Mouse (Mus musculus): ENCODE measurements at regions not wholly inside any gene's neighbourhood (a gene's known extent, or its start where the extent isn't known, plus 50 kb on each side); places are given as distances from the start of the nearest gene placed in this dataset.

DNA sequence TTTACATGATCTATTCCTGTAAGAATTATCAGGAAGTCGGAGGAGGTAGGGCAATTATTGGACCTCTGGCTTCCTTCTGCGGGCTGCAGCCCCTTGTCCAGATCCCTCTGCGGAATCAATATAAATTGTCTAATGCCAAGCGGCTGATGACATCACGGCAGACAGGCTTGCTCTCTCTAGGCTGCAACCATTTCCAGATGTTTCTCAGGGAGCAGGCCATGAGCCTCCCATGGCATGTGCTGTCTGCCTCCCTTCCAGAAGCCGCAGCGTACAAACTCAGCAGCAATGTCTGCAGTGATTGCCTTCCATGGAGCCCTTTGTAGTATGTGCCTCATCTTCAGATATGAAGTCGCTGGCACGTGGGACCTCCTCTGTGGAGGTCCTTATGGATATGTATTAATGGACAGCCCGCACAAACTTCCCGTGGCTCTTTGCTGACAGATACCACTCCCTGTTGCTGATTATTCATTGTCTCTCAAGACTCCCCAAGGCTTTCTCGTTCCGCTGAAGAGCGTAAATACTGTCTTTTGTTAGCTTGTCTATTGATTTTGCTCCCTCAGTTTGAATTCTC is 72.4 kb upstream of the Stmnd1 start:
- H3K27ac ChIP-seq = no peak overlapping the region
- H3K4me2 ChIP-seq (ENCODE audit: low read depth) = no peak overlapping the region
- H3K4me1 ChIP-seq (replicated peaks; ENCODE audit: control insufficient read depth in 2 of 2, insufficient read depth in 2 of 2, low read length in 1 of 2) = no peaks in the 10 kb centered on the region
- WGBS (ENCODE audit: insufficient replicate concordance) = 72% methylated on average over 14 of the region's 14 CpGs
- no peaks in the 10 kb centered on the region for H3K27me3 ChIP-seq (ENCODE audit: control insufficient read depth, insufficient read depth, low read length)
- DNase-seq (ENCODE audit: low read depth in 3 of 3, low spot score in 3 of 3) = no peak
- no peak for ATAC-seq (ENCODE audit: insufficient read depth)
- TF ChIP-seq CTCF (IDR thresholded peaks at IDR 0.05; ENCODE audit: low read depth) (no peak), EP300 (IDR thresholded peaks at IDR 0.05; ENCODE audit: low read depth) (no peak)
- no peaks in the 10 kb centered on the region for H3K36me3 ChIP-seq (replicated peaks; ENCODE audit: control insufficient read depth, insufficient read depth, low read depth)
- no peak overlapping the region for H3K4me3 ChIP-seq (ENCODE audit: insufficient read depth in 1 of 2, low read depth in 2 of 2, low read length in 2 of 2)
- no peaks in the 10 kb centered on the region for H3K9me3 ChIP-seq (ENCODE audit: control insufficient read depth, low read length)
- H3K9ac ChIP-seq (replicated peaks) = no peak overlapping the region

DNA sequence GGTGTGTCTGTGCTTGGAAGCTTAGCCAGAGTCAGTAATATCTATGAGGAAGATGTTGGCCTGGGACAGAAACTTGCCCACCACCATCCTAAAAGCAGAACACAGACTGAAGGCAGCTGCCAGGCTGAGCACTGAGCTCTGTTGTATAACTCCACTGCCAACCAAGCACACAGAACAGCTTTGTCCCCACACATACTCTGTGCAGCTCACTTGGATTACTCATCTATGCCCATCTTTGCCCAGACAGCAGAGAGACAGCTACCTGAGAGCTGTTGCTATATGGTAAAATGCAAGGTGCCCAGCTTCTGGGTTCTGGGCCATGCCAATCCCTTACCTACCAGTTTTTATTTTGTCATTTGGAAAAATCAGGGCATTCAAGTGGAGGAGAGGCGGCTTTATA is 80.4 kb upstream of the Stmnd1 start:
- Histone ChIP-seq H3K4me2 (ENCODE audit: low read depth) (no peak overlapping the region), H3K4me1 (replicated peaks; ENCODE audit: control insufficient read depth in 2 of 2, insufficient read depth in 2 of 2, low read length in 1 of 2) (no peaks in the 10 kb centered on the region), H3K27me3 (ENCODE audit: control insufficient read depth, insufficient read depth, low read length) (no peaks in the 10 kb centered on the region), H3K4me3 (ENCODE audit: insufficient read depth in 1 of 2, low read depth in 2 of 2, low read length in 2 of 2) (no peak overlapping the region), H3K36me3 (replicated peaks; ENCODE audit: control insufficient read depth, insufficient read depth, low read depth) (no peaks in the 10 kb centered on the region), H3K27ac (no peak overlapping the region), H3K9me3 (ENCODE audit: control insufficient read depth, low read length) (no peaks in the 10 kb centered on the region), H3K9ac (replicated peaks) (no peak overlapping the region)
- no peak for TF ChIP-seq CTCF (IDR thresholded peaks at IDR 0.05; ENCODE audit: low read depth)
- TF ChIP-seq EP300 (IDR thresholded peaks at IDR 0.05; ENCODE audit: low read depth) = no peak
- DNase-seq (ENCODE audit: low read depth in 3 of 3, low spot score in 3 of 3) (no peak), ATAC-seq (ENCODE audit: insufficient read depth) (no peak)
- 57% methylated on average over 1 of the region's 1 CpGs for WGBS (ENCODE audit: insufficient replicate concordance)

- H3K36me3 ChIP-seq (replicated peaks; ENCODE audit: control insufficient read depth, insufficient read depth, low read depth) = no peaks in the 10 kb centered on the region
- H3K4me3 ChIP-seq (ENCODE audit: insufficient read depth in 1 of 2, low read depth in 2 of 2, low read length in 2 of 2) = no peak overlapping the region
- H3K4me2 ChIP-seq (ENCODE audit: low read depth) = no peak overlapping the region
- no peak overlapping the region for H3K27ac ChIP-seq
- H3K4me1 ChIP-seq (replicated peaks; ENCODE audit: control insufficient read depth in 2 of 2, insufficient read depth in 2 of 2, low read length in 1 of 2) = no peaks in the 10 kb centered on the region
- no peak for DNase-seq (ENCODE audit: low read depth in 3 of 3, low spot score in 3 of 3)
- no peaks in the 10 kb centered on the region for H3K27me3 ChIP-seq (ENCODE audit: control insufficient read depth, insufficient read depth, low read length)
- no peak for TF ChIP-seq CTCF (IDR thresholded peaks at IDR 0.05; ENCODE audit: low read depth)
- TF ChIP-seq EP300 (IDR thresholded peaks at IDR 0.05; ENCODE audit: low read depth) = no peak
- WGBS (ENCODE audit: insufficient replicate concordance) = 56% methylated on average over 2 of the region's 2 CpGs
- ATAC-seq (ENCODE audit: insufficient read depth) = no peak
- no peak overlapping the region for H3K9ac ChIP-seq (replicated peaks)
- H3K9me3 ChIP-seq (ENCODE audit: control insufficient read depth, low read length) = no peaks in the 10 kb centered on the region
Observed at GRCm38 (mm10) chr13:46189726-46190125, 83.8 kb upstream of the Stmnd1 start.

GRCm38 (mm10) chr13:46182851-46183250 is 90.7 kb upstream of the Stmnd1 start:
- Histone ChIP-seq H3K9me3 (ENCODE audit: control insufficient read depth, low read length) (no peaks in the 10 kb centered on the region), H3K9ac (replicated peaks) (no peak overlapping the region), H3K27ac (no peak overlapping the region), H3K36me3 (replicated peaks; ENCODE audit: control insufficient read depth, insufficient read depth, low read depth) (no peaks in the 10 kb centered on the region), H3K4me1 (replicated peaks; ENCODE audit: control insufficient read depth in 2 of 2, insufficient read depth in 2 of 2, low read length in 1 of 2) (no peaks in the 10 kb centered on the region), H3K27me3 (ENCODE audit: control insufficient read depth, insufficient read depth, low read length) (no peaks in the 10 kb centered on the region), H3K4me2 (ENCODE audit: low read depth) (no peak overlapping the region), H3K4me3 (ENCODE audit: insufficient read depth in 1 of 2, low read depth in 2 of 2, low read length in 2 of 2) (no peak overlapping the region)
- TF ChIP-seq EP300 (IDR thresholded peaks at IDR 0.05; ENCODE audit: low read depth) (no peak), CTCF (IDR thresholded peaks at IDR 0.05; ENCODE audit: low read depth) (no peak)
- ATAC-seq (ENCODE audit: insufficient read depth) (no peak), DNase-seq (ENCODE audit: low read depth in 3 of 3, low spot score in 3 of 3) (no peak)
- 57% methylated on average over 8 of the region's 8 CpGs for WGBS (ENCODE audit: insufficient replicate concordance)

- H3K27ac ChIP-seq = no peak overlapping the region
- TF ChIP-seq CTCF (IDR thresholded peaks at IDR 0.05; ENCODE audit: low read depth) (no peak), EP300 (IDR thresholded peaks at IDR 0.05; ENCODE audit: low read depth) (no peak)
- ATAC-seq (ENCODE audit: insufficient read depth) = no peak
- no peak for DNase-seq (ENCODE audit: low read depth in 3 of 3, low spot score in 3 of 3)
- H3K9me3 ChIP-seq (ENCODE audit: control insufficient read depth, low read length) = no peaks in the 10 kb centered on the region
- no peak overlapping the region for H3K9ac ChIP-seq (replicated peaks)
- no peaks in the 10 kb centered on the region for H3K36me3 ChIP-seq (replicated peaks; ENCODE audit: control insufficient read depth, insufficient read depth, low read depth)
- no peak overlapping the region for H3K4me3 ChIP-seq (ENCODE audit: insufficient read depth in 1 of 2, low read depth in 2 of 2, low read length in 2 of 2)
- no peaks in the 10 kb centered on the region for H3K4me1 ChIP-seq (replicated peaks; ENCODE audit: control insufficient read depth in 2 of 2, insufficient read depth in 2 of 2, low read length in 1 of 2)
- no peak overlapping the region for H3K4me2 ChIP-seq (ENCODE audit: low read depth)
- H3K27me3 ChIP-seq (ENCODE audit: control insufficient read depth, insufficient read depth, low read length) = no peaks in the 10 kb centered on the region
- 21% methylated on average over 12 of the region's 12 CpGs for WGBS (ENCODE audit: insufficient replicate concordance)
Observed at GRCm38 (mm10) chr13:46180606-46181133, 92.9 kb upstream of the Stmnd1 start.
